Mouse (Mus musculus): ENCODE data around the gene Cd9. TPM values are rescaled to one million over a fixed set of nuclear protein-coding genes. Genes with fewer than 3 reads are reported as not detected.

Gene Cd9
- polyA plus RNA-seq, 1 experiment from 2014 or later, result 487 TPM

- Histone ChIP-seq H3K9ac (ENCODE audit: low read length) (no peak overlapping the region), H3K27ac (replicated peaks) (peak overlapping the region; percentile 87), H3K4me1 (replicated peaks; ENCODE audit: control insufficient read depth, insufficient read depth) (peaks cover 13% of the 10 kb centered on the region; the same call in 1 of the 2 replicates), H3K9me3 (ENCODE audit: control insufficient read depth, low read length) (no peaks in the 10 kb centered on the region), H3K4me3 (ENCODE audit: low read depth, low read length) (no peak overlapping the region), H3K36me3 (ENCODE audit: control insufficient read depth, insufficient read depth, low read length) (no peaks in the 10 kb centered on the region), H3K27me3 (ENCODE audit: control insufficient read depth, insufficient read depth, low read length) (no peaks in the 10 kb centered on the region), H3K4me2 (replicated peaks; ENCODE audit: low read depth) (no peak overlapping the region)
- TF ChIP-seq CTCF (IDR thresholded peaks at IDR 0.05; ENCODE audit: low read depth), result no peak
- TF ChIP-seq EP300 (optimal IDR thresholded peaks at IDR 0.05), result no peak
- no peak for ATAC-seq (ENCODE audit: low FRiP score, low TSS enrichment)
- WGBS, result 57% methylated on average over 4 of the region's 4 CpGs
- no peak for DNase-seq (ENCODE audit: low spot score)
Measured at GRCm38 (mm10) chr6:125469222-125469621, 25.4 kb downstream of the Cd9 start.

- Histone ChIP-seq H3K4me2 (replicated peaks; ENCODE audit: low read depth) (no peak overlapping the region), H3K4me1 (replicated peaks; ENCODE audit: control insufficient read depth, insufficient read depth) (peaks cover 13% of the 10 kb centered on the region; the same call in 1 of the 2 replicates), H3K4me3 (ENCODE audit: low read depth, low read length) (no peak overlapping the region), H3K9ac (ENCODE audit: low read length) (no peak overlapping the region), H3K9me3 (ENCODE audit: control insufficient read depth, low read length) (no peaks in the 10 kb centered on the region), H3K36me3 (ENCODE audit: control insufficient read depth, insufficient read depth, low read length) (no peaks in the 10 kb centered on the region), H3K27ac (replicated peaks) (peak overlapping the region; percentile 87), H3K27me3 (ENCODE audit: control insufficient read depth, insufficient read depth, low read length) (no peaks in the 10 kb centered on the region)
- peak; percentile 65 for DNase-seq (ENCODE audit: low spot score)
- TF ChIP-seq CTCF (IDR thresholded peaks at IDR 0.05; ENCODE audit: low read depth), result no peak
- TF ChIP-seq EP300 (optimal IDR thresholded peaks at IDR 0.05), result peak; percentile 31
- peak; percentile 31 for ATAC-seq (ENCODE audit: low FRiP score, low TSS enrichment)
- 38% methylated on average over 21 of the region's 21 CpGs for WGBS
Measured at GRCm38 (mm10) chr6:125468179-125468960, 26.2 kb downstream of the Cd9 start.

- Histone ChIP-seq H3K27me3 (ENCODE audit: control insufficient read depth, insufficient read depth, low read length) (no peaks in the 10 kb centered on the region), H3K4me2 (replicated peaks; ENCODE audit: low read depth) (no peak overlapping the region; the same call in 1 of the 2 replicates), H3K9me3 (ENCODE audit: control insufficient read depth, low read length) (no peaks in the 10 kb centered on the region), H3K4me1 (replicated peaks; ENCODE audit: control insufficient read depth, insufficient read depth) (peaks cover 13% of the 10 kb centered on the region; the same call in 1 of the 2 replicates), H3K36me3 (ENCODE audit: control insufficient read depth, insufficient read depth, low read length) (0 out of 2 replicates have a peak, but pooled peaks cover 1% of the 10 kb centered on the region), H3K4me3 (ENCODE audit: low read depth, low read length) (no peak overlapping the region), H3K27ac (replicated peaks) (peak overlapping the region; percentile 87), H3K9ac (ENCODE audit: low read length) (no peak overlapping the region)
- TF ChIP-seq EP300 (optimal IDR thresholded peaks at IDR 0.05) (no peak), CTCF (IDR thresholded peaks at IDR 0.05; ENCODE audit: low read depth) (peak; percentile 61)
- peak; percentile 76 for ATAC-seq (ENCODE audit: low FRiP score, low TSS enrichment)
- WGBS, result 65% methylated on average over 16 of the region's 16 CpGs
- peak; percentile 65 for DNase-seq (ENCODE audit: low spot score)
Measured at GRCm38 (mm10) chr6:125467301-125467715, 27.3 kb downstream of the Cd9 start.

GRCm38 (mm10) chr6:125462312-125462711 is 32.3 kb downstream of the Cd9 start:
- no peak for ATAC-seq (ENCODE audit: low FRiP score, low TSS enrichment)
- no peaks in the 10 kb centered on the region for H3K9me3 ChIP-seq (ENCODE audit: control insufficient read depth, low read length)
- H3K27ac ChIP-seq (replicated peaks), result no peak overlapping the region
- no peak for DNase-seq (ENCODE audit: low spot score)
- no peak overlapping the region for H3K4me3 ChIP-seq (ENCODE audit: low read depth, low read length)
- H3K36me3 ChIP-seq (ENCODE audit: control insufficient read depth, insufficient read depth, low read length), result peaks cover 12% of the 10 kb centered on the region
- peaks cover under 1% of the 10 kb centered on the region; the same call in 1 of the 2 replicates for H3K4me1 ChIP-seq (replicated peaks; ENCODE audit: control insufficient read depth, insufficient read depth)
- H3K9ac ChIP-seq (ENCODE audit: low read length), result no peak overlapping the region
- WGBS, result 84% methylated on average over 7 of the region's 7 CpGs
- TF ChIP-seq EP300 (optimal IDR thresholded peaks at IDR 0.05), result no peak
- TF ChIP-seq CTCF (IDR thresholded peaks at IDR 0.05; ENCODE audit: low read depth), result no peak
- no peaks in the 10 kb centered on the region for H3K27me3 ChIP-seq (ENCODE audit: control insufficient read depth, insufficient read depth, low read length)
- H3K4me2 ChIP-seq (replicated peaks; ENCODE audit: low read depth), result no peak overlapping the region

GRCm38 (mm10) chr6:125461788-125462187 is 32.8 kb downstream of the Cd9 start:
- Histone ChIP-seq H3K27ac (replicated peaks) (no peak overlapping the region), H3K27me3 (ENCODE audit: control insufficient read depth, insufficient read depth, low read length) (no peaks in the 10 kb centered on the region), H3K4me1 (replicated peaks; ENCODE audit: control insufficient read depth, insufficient read depth) (no peaks in the 10 kb centered on the region), H3K9me3 (ENCODE audit: control insufficient read depth, low read length) (no peaks in the 10 kb centered on the region), H3K4me3 (ENCODE audit: low read depth, low read length) (no peak overlapping the region), H3K4me2 (replicated peaks; ENCODE audit: low read depth) (no peak overlapping the region), H3K9ac (ENCODE audit: low read length) (no peak overlapping the region), H3K36me3 (ENCODE audit: control insufficient read depth, insufficient read depth, low read length) (peaks cover 12% of the 10 kb centered on the region)
- TF ChIP-seq EP300 (optimal IDR thresholded peaks at IDR 0.05) (no peak), CTCF (IDR thresholded peaks at IDR 0.05; ENCODE audit: low read depth) (no peak)
- ATAC-seq (ENCODE audit: low FRiP score, low TSS enrichment) (no peak), DNase-seq (ENCODE audit: low spot score) (no peak)
- 49% methylated on average over 8 of the region's 8 CpGs for WGBS

GRCm38 (mm10) chr6:125461325-125461724 is 33.3 kb downstream of the Cd9 start:
- no peak for DNase-seq (ENCODE audit: low spot score)
- no peak overlapping the region for H3K9ac ChIP-seq (ENCODE audit: low read length)
- TF ChIP-seq EP300 (optimal IDR thresholded peaks at IDR 0.05), result no peak
- TF ChIP-seq CTCF (IDR thresholded peaks at IDR 0.05; ENCODE audit: low read depth), result no peak
- H3K4me3 ChIP-seq (ENCODE audit: low read depth, low read length), result no peak overlapping the region
- H3K4me2 ChIP-seq (replicated peaks; ENCODE audit: low read depth), result no peak overlapping the region
- no peaks in the 10 kb centered on the region for H3K27me3 ChIP-seq (ENCODE audit: control insufficient read depth, insufficient read depth, low read length)
- H3K27ac ChIP-seq (replicated peaks), result no peak overlapping the region
- no peaks in the 10 kb centered on the region for H3K4me1 ChIP-seq (replicated peaks; ENCODE audit: control insufficient read depth, insufficient read depth)
- H3K9me3 ChIP-seq (ENCODE audit: control insufficient read depth, low read length), result no peaks in the 10 kb centered on the region
- peaks cover 12% of the 10 kb centered on the region for H3K36me3 ChIP-seq (ENCODE audit: control insufficient read depth, insufficient read depth, low read length)
- WGBS, result 86% methylated on average over 7 of the region's 7 CpGs
- ATAC-seq (ENCODE audit: low FRiP score, low TSS enrichment), result no peak

Measured in stomach, postnatal 0 days (tissue).